Mouse (Mus musculus) gastrocnemius, adult 18-20 months (tissue): ENCODE data around the gene Bnc1. TPM values are rescaled to one million over a fixed set of nuclear protein-coding genes. Genes with fewer than 3 reads are reported as not detected.

Experiments
- DNase-seq: peaks from one replicate; pipeline ENCODE4 v3.0.0; 2021; ENCODE audit warnings: low spot score
- long read RNA-seq, 2 experiments: library from polyadenylated mRNA; stranded (forward); transcript quantifications; one replicate each; pipeline ENCODE4 v2.0.0; 2021
- total RNA-seq, 2 experiments: library from RNA; stranded (reverse); gene quantifications; 2 replicates each; pipeline ENCODE4 v1.2.3; 2021

Bnc1 gene
- not detected for total RNA-seq
- long read RNA-seq, experiment 1: 0 reads
- long read RNA-seq, experiment 2: 0 reads

- DNase-seq: no peak
These were observed at the start of gene Bnc1 for GRCm38 (mm10) chr7:81992131-81993061. Bnc1 (minus strand) TSS chr7:81992292.

- no peak for DNase-seq
These were observed 41.3 kb upstream of the Bnc1 start for GRCm38 (mm10) chr7:82033347-82033746.

DNA sequence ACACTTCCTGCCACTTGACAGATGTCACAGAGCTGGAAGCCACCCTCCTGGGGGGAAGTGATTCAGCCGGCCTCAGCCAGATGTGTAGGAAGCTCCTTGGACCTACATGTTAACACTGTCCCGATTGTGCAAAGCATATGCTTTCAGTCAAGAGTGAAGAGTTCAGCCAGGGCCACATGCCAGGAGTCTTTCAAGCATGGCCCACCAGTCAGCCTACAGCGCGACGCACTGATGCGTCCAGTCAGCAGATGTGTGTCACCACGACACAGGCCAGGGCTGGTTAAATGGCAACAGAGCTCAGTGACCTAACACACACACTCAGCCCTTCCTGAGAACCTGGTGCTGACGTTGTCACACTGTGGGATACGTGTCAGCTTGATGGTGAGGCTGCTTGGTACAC is 37.6 kb upstream of the Bnc1 start:
- no peak for DNase-seq

- DNase-seq: no peak
These were observed 33.7 kb upstream of the Bnc1 start for GRCm38 (mm10) chr7:82025802-82026201.

- no peak for DNase-seq
These were observed 31.6 kb upstream of the Bnc1 start for GRCm38 (mm10) chr7:82023676-82024075.

DNA sequence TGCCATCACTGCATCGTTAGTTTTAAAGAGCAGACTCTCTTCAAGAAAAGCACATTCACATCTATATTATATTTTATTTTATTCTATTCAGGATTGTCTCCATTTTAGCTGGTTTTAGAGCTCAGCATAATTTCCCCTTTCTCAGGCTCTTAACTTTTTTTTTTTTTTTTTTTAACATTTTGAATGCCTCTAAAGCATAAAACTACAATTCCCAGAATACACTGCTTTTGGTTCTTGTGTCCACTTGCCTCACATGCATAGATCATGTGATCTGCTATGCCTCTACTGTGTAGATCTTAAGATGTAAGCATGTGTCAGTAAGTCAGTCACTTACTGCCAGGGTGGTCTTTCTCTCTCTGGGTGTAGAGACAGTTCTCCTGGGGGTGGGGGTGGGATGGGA is 30.3 kb upstream of the Bnc1 start:
- no peak for DNase-seq

DNA sequence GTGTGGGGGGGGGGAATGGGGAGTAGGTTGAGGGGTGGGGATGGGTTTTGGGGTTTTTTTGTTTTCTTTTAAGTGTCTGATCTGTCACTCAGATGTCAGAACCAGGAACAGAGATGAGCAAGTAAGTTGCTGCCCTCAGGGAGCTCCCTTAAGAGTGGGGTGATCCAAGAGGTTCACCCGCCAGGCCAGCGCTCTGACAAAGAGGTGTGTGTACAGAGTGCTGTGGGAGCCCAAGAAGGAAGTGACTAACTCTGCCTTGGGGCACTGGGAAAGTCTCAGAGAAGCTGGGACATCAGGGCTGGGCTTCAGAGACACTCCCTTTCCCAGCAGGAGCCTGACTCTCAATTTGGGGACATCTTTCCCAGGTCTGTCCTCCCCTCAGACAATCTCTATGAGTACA is 25.9 kb upstream of the Bnc1 start:
- no peak for DNase-seq

DNA sequence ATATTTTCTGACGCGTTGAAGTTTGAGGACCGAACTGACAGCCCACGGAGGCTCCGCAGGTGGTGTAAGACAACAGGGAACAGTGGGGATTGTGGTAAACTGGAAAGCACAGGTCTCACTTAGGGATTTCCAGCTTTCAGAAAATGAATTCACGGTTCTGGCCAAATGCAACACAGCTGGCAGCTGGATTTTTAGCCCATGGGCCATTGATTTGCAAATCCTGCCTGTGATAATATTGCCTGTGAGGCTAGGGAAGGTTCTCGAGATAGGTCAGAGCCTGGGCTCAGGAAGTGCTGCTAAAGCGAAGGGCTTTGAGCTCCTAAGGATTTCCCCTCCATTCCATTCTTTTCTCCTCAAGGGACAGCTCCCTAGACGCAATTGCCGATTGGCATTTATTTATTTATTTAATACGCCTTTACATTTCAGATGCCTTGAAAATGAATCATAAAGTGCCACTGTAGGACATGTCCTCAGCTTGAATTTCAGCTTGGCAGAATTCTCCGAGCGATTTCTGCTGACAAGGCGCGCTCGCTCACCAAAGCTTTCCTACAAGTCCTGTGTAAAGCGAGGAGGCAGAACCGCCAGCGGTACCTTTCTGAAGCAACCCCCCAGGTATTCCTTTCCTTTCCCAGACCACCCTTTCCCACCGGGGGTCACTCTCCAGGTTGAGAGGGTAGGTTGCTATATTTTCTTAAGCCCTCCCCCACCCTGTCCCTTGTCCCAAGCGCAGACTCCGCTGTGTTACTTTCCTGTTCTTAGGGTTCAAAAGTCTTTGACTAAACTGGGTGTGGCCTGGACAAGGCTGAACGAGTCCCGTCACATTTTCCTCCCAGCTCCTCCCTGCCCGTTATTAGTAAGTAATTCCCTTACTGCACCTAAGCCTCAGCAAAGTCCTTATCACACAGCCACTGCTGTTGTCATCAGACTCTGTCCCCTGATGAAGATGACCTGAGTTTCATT is 24.9 kb upstream of the Bnc1 start:
- DNase-seq: peak; percentile 11

DNA sequence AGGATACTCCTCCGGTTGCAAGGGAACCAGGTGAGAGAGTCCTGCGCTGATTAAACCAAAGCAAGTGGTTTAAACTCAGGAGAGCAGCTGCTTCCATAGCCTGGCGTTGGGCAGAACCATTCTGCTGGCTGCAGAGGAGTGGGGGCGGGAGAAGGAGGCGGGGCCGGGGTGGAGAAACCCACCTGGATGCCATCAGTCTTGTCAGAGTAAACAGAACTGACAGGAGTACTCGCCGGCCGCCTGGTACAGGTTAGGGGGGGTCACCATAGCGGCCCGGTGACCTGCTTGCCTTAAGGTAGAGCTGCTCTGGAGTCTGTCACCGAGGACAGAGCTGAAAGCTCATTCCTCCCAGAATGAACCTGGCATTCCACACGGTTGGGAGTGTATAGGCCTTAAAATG is 20.4 kb upstream of the Bnc1 start:
- DNase-seq: no peak

- no peak for DNase-seq
These were observed 19.7 kb upstream of the Bnc1 start for GRCm38 (mm10) chr7:82011534-82012401.

DNA sequence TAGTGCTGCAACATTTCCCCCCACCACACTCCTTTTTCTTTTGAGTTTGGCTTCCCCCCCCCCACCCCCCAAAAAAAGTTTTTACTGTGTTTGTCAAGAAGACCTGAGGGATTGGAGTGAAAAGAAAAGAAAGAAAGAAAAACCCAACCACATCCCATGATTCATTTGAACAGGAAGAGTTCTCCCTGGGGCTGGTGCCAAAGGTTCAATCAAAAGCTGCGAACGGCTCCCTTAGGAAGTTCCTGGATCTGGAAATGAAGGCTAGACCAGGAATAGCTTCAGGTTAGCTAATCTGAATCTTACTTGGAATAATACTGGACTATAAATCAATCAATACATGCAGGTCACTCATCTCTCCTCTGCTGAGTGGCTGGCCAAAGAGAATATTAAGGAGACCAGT is 15.1 kb upstream of the Bnc1 start:
- DNase-seq: no peak

DNA sequence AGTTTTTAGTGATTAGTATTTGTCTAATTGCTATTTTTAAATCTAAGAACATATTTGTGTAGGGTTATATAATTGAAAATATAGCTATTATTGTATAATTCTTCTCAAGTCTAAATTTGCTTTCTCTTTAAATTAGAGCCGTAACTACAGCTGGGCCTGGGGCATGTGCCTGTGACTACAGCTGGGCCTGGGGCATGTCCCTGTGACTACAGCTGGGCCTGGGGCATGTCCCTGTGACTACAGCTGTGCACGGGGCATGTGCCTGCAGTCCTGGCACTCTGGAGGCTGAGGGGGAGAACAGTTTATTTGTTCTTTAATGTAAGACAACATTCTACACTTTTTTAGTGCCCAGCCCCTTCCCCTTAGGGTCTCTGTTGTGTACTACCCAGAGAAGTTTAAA is 12.1 kb upstream of the Bnc1 start:
- DNase-seq: no peak

GRCm38 (mm10) chr7:81999816-82000215 is 7.7 kb upstream of the Bnc1 start:
- peak; percentile 37 for DNase-seq

DNA sequence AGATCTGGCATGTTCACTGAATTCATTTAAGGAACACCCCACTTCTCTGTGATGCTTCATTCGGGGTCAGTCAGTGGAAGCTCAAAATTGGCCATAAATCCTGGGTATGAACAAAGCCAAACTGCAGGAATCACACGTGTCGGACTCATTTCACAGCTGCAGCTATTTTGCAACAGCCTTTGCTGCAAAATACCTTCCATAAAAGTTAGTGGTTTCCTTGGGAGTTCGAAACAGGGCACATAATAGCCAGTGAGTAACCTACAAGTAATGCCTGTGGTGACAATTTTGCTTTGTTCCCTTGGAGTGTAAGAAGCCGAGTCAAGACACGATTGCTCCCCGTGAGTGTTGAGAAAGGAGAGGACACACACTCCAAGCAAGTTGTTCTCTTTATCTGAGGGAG is 7.3 kb upstream of the Bnc1 start:
- peak; percentile 5 for DNase-seq

- DNase-seq: no peak
These were observed 3.9 kb upstream of the Bnc1 start for GRCm38 (mm10) chr7:81995975-81996374.

GRCm38 (mm10) chr7:81995126-81995525 is 3.0 kb upstream of the Bnc1 start:
- no peak for DNase-seq

DNA sequence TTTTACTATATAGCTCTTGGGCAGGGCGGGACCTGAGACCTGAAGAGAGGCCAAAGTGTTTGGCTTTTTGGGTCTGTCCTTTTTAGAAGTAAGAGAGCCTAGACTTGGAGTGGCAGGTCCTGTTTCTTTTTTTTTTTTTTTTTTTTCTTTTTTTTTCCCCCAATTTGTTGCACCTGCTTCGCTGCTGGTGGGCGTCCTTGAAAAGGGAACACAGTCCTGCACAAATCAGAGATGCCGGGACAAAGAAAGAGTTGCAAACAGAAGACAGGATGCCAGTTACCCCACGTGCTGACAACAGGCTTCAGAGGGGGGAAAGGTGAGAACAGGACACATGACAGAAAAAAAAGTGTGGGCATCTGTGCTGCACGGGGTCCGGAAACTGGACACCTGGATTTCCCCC is 1.0 kb upstream of the Bnc1 start:
- no peak for DNase-seq

DNA sequence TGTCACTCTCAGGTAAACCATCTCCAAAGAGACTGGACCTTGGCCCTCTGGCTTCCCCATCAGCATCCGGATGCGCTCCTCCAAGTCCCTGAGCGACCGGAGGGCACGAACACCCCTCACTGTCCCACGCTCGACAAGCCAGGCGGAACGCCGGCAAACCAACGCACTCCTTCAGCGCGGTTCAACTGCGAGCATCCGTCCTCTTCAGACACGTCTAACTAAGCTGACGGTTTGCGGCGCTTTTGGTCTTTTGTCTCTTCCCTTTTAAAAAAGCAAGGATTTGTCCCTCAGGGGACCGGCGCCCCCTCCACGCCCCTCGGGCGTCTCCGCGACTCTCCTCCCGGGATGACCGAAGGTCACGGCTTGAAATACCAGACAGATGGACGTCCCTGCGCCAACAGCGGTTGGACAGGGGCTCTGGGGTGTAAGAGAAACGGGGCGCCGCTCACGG is 456 bp downstream of the Bnc1 start:
- no peak for DNase-seq

DNA sequence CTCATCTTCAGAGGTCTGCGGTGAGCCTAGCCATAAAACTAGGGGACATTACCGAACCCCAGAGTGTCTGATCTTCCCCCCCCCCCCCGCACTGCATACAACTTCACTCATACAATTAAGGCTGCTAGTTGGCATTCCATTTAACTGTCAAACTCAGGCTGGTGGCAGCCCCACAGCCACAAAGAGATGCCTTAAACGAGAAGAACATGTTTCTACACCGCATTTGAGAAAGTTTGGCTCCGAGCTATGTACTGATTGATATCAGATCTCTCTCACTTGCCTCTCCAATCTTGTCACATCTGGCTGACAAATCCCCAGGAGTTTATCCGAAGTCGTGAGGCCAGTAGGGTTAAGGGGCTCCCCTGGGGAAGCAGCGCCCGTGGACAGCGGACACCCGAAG is 976 bp downstream of the Bnc1 start:
- DNase-seq: no peak

- DNase-seq: no peak
These were observed 8.4 kb downstream of the Bnc1 start for GRCm38 (mm10) chr7:81983651-81984050.

DNA sequence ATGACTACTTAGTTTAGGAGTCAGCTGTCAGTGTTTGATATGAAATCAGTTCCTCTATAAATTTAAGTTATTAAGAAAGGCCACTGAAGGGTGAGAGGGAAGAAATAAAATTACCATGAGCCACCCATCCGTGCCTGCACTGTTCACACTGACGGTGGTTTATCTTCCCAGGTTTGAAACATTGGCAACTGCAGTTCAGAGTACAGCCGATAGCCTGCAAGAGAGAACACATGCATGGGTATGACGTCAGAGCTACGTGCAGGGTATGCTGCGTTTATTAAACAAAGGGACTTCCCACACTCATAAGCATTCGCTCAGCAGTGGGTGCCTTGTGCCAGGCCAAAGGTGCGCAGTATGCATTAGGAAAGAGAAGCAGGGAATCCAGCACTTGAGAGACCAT is 13.8 kb downstream of the Bnc1 start:
- no peak for DNase-seq
